Mouse (Mus musculus) liver, postnatal 0 days (tissue): ENCODE data around the gene Zfand3.
A peak's percentile ranks its signal among the peaks of the same experiment; 100 is the strongest.

Experiments
- CTCF ChIP-seq: sonication (generic); IDR thresholded peaks from 2 replicates; pipeline ENCODE4 v1.5.1; 2016; ENCODE audit warnings: antibody characterized with exemption, low read depth
- EP300 ChIP-seq: IDR thresholded peaks from 2 replicates; pipeline ENCODE4 v1.6.1; 2016; ENCODE audit warnings: antibody characterized with exemption, low read depth, mild to moderate bottlenecking

GRCm38 (mm10) chr17:30007883-30008282, 3.4 kb downstream of the Zfand3 start:
- TF ChIP-seq EP300 (peak; percentile 39; the same call in 1 of the 2 replicates), CTCF (no peak)
